Mouse (Mus musculus) spleen, postnatal 14 days (tissue): Measurements from ENCODE around the gene Urah.

Experiments used
- DNase-seq, 2 experiments: peaks; one replicate each; pipeline ENCODE4 v3.0.0; 2021 to 2022; ENCODE audit warnings: low spot score in 2 of 2

The Urah gene

GRCm38 (mm10) chr7:140834968-140835757 is at the start of gene Urah:
Gene Urah, plus strand, starts transcription at chr7:140835018.
- DNase-seq, result no peak

- no peak for DNase-seq
Observed at GRCm38 (mm10) chr7:140787406-140788052, 47.3 kb upstream of the Urah start, which contains the start of gene Syce1. Gene Syce1, minus strand, starts transcription at chr7:140787852.

DNA sequence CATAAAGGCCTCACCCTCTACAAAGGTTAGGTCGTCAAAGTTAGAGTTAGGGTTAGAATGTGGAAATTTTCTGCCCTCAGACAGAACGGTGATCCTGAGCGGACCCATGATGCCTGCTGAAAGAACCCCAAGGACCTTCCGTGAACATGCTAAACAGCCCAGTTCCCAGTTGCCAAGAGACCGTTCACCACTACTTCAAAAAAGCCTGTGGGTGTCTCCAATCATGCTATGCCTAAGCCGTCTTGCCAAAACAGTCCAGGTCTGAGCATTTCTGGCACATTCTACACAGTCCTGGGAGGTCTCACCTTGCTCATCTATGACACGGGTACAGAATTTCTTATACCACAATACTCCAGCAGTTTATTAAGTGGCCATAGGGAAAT is 46.8 kb upstream of the Urah start:
- no peak for DNase-seq

GRCm38 (mm10) chr7:140793541-140793940 is 41.3 kb upstream of the Urah start:
- DNase-seq, result no peak

DNA sequence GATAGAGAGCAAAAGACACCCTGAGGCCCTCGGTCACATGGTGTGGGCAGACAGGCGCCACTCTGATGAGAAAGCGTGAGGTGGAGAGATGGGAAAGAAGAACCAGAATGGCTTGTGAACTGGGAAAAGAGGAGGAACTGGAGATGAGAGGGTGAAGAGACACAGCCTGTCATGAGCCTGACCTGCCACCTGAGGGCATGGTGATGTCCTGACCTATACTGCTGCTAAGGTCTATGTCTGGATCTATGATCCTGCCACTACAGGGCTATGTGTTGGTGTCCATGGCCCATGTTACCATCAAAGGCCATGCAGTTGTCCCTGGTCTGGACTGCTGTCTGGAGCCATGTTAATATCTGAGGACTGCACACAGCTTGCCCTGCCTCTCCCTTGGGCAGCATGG is 37.2 kb upstream of the Urah start:
- no peak for DNase-seq

DNA sequence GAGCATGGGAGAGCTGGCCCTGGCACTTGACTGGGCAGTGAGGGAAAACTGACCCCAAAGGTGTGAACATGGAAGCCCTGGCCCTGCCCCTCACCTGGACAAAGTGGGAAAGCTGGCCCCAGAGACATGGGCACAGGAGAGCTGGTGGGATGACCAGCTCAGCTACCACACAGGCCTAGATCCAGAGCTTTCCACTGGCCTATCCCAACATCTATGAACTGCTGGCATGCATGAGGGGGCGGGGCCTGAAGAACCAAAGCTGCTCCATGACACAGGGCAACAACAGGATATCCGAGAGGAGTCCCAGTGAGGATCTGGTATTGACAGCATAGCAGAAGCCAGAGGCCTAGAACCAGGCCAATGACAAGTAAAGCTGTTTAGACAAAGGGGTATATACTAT is 36.6 kb upstream of the Urah start:
- DNase-seq, result no peak

DNA sequence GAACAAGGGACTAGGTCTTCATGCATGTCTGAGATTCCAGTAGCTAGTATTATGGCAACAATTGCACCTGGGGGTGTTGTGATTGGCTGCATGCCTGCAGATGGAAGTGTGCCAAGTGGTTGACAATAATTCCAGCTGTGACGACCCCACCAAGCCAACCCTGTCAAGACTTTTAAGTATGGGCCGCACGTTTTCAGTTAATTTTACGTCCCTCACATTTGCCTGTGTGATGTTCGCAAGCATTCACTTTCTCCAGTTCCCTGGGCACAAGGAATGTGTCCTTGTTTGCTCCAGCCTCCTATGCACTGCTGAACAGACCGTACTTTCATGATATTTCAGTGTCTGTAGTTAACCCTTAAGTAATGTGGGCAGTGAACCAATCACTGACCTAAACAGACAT is 32.2 kb upstream of the Urah start:
- DNase-seq, result no peak

DNA sequence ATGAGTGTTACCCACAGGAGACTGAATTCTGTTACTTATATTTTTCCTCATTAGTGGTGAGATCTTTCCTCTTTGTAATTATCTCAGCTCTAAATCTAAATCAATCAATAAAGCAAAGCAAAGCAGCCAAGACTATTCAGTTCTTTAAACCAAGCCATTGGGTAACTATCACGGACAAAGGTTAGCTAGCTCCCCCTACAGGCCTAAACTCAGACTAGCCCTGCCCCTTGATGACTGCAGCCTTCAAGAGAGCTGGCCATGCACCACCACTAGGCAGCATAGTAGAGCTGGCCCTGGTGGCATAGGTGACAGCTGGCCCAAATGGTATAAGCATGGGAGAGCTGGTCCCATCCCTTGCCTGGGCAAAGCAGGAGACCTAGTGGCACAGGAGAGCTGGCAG is 29.1 kb upstream of the Urah start:
- DNase-seq, result no peak

- DNase-seq, result no peak
Observed at GRCm38 (mm10) chr7:140810496-140810895, 24.3 kb upstream of the Urah start.

- no peak for DNase-seq
Observed at GRCm38 (mm10) chr7:140811714-140812113, 23.1 kb upstream of the Urah start.

DNA sequence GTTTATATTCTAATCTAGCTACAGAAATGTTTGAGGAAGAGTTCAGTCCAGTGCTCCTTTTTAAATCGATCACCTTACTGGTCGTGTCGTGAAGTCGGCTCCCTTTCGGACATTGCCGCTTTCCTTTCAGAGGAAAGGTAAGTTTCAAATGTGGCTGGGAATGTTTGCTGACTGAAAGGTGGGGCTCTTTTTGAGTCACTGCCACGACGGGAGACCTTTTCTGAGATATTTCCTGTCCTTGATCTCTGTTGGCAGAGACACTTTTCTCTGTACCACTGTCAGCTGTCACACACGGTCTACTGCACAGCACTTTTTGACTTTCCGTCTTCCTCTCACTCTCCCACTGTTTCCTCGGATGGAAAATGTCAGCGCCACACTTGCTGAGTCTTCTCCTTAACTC is 22.0 kb upstream of the Urah start:
- DNase-seq, result no peak

DNA sequence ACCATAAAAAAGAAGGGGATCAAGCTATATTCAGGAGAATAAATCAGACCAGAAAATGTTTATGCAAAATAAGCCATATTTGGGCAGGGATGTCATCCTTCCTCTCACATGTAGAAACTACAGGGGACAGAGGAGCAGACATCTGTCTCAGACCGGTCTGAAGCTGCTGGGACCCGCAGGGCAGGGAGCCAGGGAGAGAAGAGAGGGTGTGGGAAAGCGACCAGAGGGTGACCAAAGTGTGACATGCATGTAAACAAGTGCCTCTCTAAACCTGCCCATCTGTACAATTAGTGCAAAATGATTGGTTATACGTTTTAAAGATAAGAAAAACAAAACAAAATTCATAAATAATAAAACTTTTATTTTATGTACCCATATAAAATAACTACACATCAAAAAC is 14.6 kb upstream of the Urah start:
- no peak for DNase-seq

DNA sequence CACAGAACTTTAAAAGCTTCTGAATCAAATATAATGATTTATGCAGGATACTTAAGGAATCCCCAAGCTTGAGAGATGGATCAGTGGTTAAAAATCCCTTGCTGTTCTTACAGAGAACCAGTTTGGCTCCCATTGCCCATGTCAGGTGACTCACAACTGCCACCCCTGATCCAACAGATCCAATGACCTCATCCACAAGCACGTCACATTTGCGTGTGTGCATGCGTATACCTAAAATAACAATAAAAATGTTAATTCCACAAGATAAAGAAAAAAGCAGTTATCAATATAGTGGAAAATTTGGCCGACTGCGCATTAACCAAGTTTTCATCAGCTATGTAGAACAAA is 13.5 kb upstream of the Urah start:
- DNase-seq, result no peak

DNA sequence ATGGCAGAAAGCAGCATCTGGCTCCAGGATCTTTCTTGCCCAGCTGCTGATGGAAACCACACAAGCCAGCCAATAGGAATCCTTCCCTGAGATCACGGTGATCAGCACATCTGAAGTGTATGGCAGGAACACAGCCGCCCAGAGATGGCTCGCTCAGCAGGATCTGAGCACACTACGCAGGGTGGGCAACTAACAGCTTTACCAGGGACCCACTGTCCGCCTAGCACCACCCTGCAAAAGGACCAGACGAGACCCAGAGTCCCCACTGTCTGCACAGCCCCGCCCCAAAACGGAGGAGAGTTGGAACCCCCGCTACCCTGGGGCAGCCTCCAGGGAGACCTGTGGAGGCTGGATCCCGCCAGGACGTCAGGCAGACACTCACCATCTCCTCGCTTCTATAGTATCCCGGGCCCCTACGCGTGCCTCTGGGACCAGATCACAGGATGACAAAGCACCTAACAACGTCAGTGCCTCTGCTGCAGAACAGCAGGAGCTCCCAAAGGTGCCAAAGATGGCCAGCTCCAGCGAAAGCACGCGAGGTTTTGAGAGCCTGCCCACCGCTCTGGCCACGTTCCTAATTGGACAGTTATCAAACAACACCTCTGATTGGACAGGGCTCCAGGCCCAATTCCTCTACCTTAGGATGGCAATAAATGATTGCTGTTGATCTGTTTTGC is 13.0 kb upstream of the Urah start, which contains the start of gene Zfp941:
Gene Zfp941 (minus strand): TSS at position 526 of the 677 bp plus-strand sequence.
- DNase-seq, result no peak

GRCm38 (mm10) chr7:140822731-140823130 is 12.1 kb upstream of the Urah start:
- DNase-seq, result no peak

GRCm38 (mm10) chr7:140828171-140828881 is 6.5 kb upstream of the Urah start:
- no peak for DNase-seq

DNA sequence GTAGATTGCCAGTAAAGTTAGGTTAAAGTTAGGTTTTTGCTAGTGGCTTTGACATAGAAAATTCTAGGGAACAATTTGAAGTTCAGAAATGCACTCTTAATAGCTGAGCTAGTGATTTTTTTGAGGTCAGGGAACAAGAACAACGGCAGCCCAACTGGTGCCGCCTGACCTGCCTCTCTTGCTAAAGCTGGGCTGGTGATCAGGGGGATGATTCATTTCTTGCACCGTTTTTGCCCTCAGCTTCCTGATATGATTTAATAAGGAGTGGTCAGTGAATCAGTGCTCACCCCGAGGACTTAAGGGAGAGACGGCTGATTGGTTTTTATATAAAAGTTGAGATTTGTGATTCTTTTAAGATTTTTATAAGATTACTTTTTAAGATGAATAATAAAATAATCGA is 3.4 kb upstream of the Urah start:
- DNase-seq, result no peak

- no peak for DNase-seq
Observed at GRCm38 (mm10) chr7:140833341-140833740, 1.5 kb upstream of the Urah start.

DNA sequence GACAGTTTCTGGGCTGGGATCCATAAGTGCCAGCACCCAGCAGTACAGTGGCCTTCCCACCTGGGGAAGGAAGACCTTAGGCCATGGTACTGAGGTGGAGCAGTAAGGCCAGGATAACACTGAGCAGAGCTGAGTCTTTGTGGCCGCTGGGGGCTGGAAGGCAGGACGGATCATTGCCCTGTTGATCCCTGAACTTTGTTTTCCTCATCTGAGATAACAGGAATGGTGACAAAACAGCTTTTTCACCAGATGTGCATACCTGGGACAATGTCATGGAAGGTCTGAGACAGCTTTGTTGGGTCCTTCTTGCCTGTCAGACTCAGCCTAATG is 905 bp downstream of the Urah start:
- DNase-seq, result no peak

GRCm38 (mm10) chr7:140836243-140837115 is 1.7 kb downstream of the Urah start:
- no peak for DNase-seq

GRCm38 (mm10) chr7:140839556-140839955 is 4.7 kb downstream of the Urah start:
- DNase-seq, result no peak
